Mouse (Mus musculus): ENCODE measurements around the gene Fam71e1.

GRCm38 (mm10) chr7:44537009-44537408 lies 40.6 kb downstream of the Fam71e1 start:
- TF ChIP-seq CTCF (conservative IDR thresholded peaks at IDR 0.05; ENCODE audit: low read length) (no peak), POU5F1 (IDR thresholded peaks at IDR 0.05; ENCODE audit: borderline replicate concordance, low read length) (no peak), NANOG (IDR thresholded peaks at IDR 0.05; ENCODE audit: borderline replicate concordance, low read length) (no peak)
